Mouse (Mus musculus) adrenal gland (tissue): ENCODE measurements around the gene Snrpb2.

Source experiments
- intact Hi-C: fragments of 180-260 bp; cut with DNase I; formaldehyde crosslinking; loops from one replicate; pipeline ENCODE4 v1.15.1; 2025
- long read RNA-seq, 2 experiments: library from polyadenylated mRNA; unstranded; transcript quantifications; one replicate each; pipeline ENCODE4 v2.0.0; 2020; ENCODE audit warnings: borderline replicate concordance in 1 of 2; ENCODE audit not compliant: insufficient replicate concordance in 1 of 2

Snrpb2 gene
- long read RNA-seq, experiment 1, transcript Snrpb2-201 (7 exons, 2,061 nt), result major isoform, 17 of 33 reads
- long read RNA-seq, experiment 1, partial matches to known transcripts, result 15 of 33 reads
- long read RNA-seq, experiment 1, other reads (novel, unspliced or antisense), result 1 of 33 reads
- long read RNA-seq, experiment 2, transcript Snrpb2-201 (7 exons, 2,061 nt), result major isoform, 13 of 32 reads
- long read RNA-seq, experiment 2, partial matches to known transcripts, result 16 of 32 reads
- long read RNA-seq, experiment 2, other reads (novel, unspliced or antisense), result 2 of 32 reads

DNA sequence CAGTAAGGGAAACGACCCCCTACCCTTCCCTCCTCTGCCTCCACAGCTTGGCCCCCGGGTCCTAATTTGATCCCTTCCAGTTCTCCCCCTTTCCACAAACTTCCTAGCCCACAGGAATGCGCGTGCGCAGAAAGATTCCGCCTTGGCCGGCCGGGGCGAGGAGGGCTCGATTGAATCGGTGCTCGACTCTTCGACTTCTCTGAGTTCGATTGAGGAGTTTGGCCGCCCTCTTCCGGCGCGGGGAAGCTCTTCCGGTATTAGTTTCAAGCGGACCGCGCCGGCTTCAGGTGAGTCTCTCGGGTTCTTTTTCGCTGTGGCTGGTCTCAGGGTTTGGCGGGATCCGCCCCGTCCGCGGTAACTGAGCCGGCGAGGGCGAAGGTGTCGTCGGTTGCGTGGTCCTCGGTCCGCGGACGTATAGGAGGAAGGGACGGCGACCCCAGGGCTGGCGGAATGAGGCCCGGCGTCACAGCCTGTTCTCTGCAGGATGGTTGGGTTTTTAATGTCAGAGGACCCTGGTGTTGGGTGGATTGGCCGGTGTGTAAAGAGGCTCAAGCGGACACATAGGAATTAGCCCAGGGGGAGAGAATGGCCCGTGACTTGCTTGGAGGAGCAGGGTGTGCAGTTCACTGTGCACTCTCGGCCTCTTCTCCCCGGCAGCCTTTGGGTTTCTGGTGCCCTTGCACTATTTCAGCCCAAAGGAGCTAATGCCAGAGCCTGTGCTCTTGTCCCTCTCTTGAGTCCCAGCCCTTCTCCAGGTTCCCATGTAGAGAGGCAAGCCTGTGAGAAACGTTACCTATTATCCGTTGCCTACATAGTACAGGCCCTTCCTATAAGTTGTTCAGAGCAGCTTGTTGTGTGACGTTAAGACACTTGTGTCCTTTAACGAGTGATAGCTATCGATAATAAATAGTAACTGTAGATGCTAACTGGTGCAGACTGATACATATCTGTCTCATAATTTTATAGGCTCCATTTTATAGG lies at the start of gene Snrpb2:
TSS of gene Snrpb2 (plus strand) at position 228 of the 981 bp plus-strand sequence.
- intact Hi-C loops, result no loop called here

DNA sequence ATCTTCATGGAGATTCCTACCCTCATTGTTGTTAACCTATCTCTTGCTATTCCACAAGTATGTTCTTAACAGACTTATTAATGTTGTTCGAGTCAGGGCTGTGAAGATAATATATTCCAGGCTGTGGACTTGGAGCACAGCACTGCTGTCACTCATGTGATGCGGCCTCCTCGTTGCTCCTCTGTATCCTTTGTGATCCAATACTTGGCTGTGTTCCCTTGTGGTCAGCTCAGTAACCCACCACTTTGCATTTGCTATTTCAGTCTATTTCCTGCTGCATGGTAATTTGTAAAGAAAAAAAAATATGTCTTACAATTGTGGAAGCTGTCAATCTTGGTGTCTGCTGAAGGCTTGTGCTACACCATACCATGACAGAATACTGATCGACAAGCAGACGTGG lies 49.8 kb upstream of the Snrpb2 start:
- intact Hi-C loops, result no loop called here

DNA sequence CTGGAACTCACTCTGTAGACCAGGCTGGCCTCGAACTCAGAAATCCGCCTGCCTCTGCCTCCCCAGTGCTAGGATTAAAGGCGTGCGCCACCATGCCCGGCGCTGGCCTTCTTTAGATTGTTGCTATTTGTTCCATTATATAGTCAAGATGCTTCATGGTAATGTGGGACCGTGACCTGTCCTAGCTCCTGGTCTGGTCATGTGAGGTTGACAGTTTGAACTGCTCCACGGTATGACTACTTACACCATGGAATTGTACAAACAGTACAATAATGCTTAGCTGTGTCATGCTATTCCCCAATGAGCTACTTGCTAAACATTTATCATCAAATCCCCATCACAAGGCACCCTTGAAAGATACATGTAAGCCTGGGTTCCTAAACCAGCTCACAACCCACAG lies 44.8 kb upstream of the Snrpb2 start:
- intact Hi-C loops, result no loop called here

DNA sequence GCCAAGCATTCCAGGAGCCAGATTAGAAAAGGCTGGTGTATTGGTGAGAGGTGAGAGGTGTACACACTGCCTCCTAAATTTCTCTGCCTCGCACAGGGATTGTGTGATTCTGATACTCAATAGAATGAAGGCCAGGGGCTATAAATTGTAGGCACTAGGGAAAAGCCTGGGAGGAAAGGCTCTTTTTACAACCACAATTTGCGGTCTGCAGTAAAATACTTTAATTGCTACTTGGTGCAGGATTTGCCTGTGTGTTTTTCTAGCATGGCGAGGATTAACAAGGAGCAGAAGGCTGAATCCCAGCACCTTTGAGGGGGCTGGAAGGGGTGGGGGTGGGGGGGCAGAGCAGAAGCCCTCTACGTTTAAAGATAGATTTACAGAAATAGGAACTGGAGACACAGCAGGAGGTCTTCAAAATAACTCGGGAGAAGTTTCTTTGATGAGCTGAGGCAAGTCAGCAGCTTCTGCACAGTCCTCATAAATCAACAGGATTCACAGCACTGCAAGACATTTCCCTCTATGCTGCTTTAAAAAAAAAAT lies 44.2 kb upstream of the Snrpb2 start:
- intact Hi-C loops, result no loop called here

DNA sequence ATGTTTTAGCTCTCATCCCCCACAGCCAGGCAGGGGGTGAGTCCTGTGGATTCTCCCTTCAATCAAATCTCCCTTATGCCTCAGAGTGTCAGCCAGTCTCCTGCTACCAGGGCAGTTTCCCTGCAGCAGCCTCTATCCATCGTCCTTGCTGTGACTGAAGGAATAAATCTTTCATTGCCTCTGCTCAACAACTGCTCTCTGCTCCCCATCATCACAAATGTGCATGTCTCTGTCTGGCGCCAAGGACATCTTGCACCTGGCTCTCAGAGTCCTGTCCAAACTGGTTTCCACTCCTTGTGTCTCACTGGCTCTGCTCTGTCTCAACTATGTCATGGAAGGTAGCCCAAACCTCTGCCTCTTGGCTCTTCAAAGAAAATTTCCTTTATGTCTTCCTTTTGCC lies 43.1 kb upstream of the Snrpb2 start:
- intact Hi-C loops, result no loop called here

DNA sequence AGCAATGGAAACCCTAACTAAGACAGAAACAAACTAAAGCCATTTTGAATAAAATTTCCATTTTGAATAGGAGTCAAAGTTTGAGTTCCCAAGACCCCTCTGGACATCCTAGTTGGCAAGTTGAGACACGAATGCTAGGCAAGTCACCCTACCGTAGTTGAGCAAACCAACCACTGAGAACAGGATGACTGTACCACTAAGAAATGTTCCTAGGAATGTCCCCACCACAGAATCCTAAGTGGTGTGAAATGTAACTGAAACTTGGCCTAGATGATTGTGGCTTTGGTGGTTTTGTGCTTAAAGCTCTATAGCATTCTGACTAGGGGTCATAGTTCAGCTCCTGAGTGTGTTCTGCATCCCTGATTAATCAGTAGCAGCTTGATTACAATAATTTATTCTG lies 39.5 kb upstream of the Snrpb2 start:
- intact Hi-C loops, result no loop called here

DNA sequence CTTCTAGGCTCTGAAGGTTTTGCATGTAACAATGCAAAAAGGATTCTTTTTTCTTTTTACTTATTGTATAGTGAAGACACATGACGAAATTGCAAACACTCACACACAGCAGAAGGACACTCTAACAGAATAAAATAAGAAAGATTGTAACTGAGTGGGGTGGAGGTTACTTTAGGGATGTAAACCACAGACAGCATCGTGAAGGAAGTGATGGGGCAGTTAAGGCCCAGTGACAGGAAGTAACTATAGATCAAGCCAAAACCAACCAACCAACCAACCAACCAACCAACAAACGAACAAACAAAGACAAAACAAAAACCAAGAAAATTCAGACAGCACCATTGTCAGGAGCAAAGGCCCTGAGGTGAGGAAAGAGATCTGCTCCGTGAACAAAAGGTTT lies 38.6 kb upstream of the Snrpb2 start:
- intact Hi-C loops, result no loop called here

DNA sequence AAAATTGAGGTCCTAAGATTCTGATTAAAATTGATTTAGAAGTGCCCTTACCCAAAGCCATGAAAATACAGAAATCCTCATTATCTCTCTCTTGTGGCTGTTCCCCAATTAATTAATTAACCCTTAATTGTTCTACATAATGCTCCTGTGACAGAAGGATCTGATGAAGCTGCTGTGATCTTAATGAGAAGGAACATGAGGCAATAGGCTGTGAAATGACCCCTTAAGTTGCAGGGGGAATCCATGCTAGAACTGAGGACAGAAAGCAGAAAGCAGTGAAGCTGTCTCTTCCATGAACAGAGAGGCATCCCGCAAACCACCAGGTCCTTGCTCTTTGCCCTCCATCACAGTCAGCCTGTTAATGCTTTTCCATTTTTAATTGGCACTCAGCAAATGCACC lies 31.6 kb upstream of the Snrpb2 start:
- intact Hi-C loops, result no loop called here

DNA sequence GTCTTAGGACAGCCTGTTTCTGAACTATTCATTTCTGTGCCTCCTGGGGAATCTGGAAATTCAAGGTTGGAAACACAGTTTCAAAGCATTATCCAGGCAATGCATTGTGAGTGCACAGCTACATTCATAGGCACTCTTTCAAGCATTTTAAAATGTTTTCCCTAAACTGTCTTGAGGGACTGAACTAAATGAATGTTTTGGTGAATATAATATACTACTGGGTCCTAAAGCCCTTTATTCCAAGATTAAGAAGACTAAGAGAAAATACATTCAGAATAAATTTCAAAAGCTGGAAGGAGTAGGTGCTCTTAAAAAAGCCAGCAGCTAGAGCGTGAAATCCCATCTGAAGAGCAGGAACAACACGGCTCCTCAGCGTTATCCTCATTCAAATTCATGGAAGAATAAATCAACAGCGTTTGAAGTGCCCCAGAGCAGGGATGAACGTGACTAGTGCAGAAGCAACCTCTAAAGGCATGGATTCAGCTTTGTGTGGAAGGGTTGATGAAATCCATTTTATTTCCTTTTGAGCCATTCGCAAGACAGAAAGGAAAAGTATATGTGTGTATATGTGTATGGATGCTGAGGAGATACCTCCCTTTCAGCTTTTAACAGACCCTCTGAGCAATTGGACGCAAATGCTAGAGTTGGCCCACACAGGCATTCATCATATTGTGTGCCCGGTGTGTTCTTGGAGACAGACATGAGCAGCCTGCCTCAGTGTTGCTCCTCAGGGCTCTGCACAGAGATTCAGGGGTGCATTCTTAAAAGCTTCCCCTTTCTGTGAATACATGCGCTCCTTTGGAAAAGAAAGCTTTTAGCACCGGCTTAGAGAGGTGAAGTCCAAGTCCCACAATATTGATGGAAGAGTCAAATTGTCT lies 30.2 kb upstream of the Snrpb2 start:
- intact Hi-C loops, result no loop called here

DNA sequence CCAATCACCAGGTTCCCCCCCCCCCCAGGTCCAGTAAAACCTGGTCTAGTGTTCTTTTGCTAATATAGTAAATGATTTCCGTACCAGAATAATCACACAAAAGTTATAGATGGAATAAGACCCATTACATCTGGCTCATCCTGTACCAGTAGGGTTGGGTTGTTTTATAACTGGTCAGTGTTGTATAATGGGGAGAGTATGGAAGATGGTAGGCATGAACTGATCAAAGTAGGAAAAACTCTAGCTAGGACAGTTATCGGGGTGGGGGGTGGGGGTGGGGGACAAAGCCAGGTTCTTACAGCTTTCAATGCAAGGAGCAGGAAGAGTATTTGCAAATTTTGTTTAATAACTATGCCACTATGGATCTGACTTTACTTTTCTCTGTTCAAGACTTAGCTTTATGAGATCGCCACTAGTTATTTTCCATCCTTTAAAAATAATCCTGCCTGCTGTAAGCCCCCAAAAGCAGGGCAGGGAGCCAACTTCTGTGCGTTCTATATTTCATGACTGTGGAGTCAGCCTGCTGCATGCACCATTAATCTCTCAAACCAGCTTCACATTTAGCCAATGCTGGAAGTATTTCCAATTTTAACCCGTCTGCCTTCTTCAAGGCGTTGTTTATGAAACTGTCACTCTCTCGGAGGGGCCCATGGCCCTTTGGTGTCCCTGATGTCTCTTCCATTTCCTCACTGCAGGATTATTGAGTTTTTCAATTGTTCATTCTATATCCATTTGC lies 28.3 kb upstream of the Snrpb2 start:
- intact Hi-C loops, result no loop called here

DNA sequence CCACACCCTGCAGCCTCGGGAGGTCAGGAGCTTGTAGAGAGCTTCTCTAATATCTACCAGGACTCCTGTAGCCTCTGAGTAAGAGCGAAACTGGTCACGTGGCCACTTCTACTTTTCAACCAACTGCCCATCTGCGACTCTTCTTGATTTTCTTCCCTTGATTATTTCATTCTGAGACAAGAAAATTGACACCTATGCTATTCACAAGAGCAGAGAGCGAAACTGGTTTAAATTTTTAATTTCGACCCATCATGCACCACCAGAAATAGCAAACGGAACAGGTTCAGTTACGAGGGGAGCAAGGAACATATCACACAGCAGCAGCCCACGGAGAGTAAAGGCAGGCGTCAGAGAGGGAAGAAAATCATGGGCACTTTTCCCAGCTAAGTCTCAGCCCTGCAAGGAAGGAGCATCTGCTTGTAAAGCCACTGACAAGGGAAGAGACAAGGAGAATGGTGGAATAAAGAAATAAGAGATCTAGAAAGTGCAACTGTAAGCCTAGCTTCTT lies 27.7 kb upstream of the Snrpb2 start:
- intact Hi-C loops, result no loop called here

DNA sequence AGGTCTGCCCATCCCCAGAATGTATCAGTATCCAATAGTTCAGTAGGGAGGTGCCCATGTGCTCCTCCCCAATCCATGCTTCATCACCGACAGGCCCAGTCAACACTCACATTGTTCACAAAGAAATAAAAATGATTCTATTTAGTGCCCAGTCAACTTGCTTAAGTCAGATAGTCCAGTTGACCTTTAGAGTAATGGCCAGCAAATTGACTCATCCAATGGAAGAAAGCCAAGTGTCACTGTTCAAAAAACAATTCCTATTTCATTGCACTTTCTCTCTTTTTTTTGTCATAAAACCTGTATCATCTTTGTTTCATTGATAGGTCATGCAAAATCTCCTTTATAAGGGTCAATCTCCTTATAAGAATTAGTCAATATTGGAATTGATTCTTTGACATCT lies 21.2 kb upstream of the Snrpb2 start:
- intact Hi-C loops, result no loop called here

DNA sequence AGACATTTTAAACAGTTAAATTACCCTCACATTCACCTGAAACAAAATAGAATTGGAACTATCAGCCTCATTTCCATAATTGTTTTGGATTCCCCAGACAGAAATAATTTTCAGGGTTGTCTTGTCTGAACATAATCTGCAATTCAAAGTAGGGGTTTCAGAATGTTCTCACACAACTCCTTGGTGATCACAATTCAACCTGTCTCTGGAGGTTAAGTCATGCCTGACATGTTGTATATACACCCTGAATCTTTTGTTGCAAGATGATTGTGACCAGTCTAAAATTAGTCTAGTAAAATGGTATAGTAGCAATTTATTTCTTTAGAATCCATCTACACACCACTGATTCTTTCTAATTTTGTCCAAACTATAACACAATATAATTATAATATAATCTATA lies 7.6 kb upstream of the Snrpb2 start:
- intact Hi-C loops, result no loop called here

DNA sequence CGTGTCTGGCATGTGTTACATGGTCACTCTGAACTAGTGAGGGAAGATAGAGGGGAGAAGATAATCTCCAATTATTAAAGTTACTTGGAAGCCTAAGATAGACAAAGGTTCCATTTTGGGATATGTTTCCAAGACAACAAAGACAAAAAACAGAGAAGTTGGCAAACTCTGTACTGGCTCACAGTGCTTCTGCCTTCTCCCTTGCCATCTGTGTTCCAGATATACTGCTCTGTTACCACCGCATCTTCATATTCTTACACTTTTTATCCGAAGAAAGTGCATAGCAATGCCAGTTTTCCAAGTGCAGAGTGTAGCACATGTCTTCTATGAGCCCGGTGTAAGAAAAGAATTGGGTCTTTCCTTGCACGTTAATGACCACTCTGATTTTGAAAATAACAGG lies 6.1 kb upstream of the Snrpb2 start:
- intact Hi-C loops, result no loop called here

DNA sequence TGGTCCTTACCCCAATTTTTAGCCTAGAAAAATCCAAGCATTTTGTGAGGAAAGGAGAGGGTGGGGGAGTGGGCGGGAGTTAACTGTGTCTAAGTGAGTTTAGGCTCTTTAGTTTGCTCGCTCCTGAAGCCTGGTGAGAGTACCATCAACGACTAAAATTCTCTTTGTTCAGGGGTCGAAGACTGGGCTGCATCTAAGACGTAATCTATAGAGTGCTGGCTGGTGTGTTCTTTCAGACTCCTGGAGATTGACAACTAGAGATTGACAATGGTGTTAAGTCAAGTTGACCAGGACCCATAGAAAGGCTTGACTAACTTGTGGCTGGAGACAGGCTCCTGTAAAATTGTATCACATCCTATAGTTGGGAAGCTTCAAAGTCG lies 417 bp upstream of the Snrpb2 start:
- intact Hi-C loops, result no loop called here

DNA sequence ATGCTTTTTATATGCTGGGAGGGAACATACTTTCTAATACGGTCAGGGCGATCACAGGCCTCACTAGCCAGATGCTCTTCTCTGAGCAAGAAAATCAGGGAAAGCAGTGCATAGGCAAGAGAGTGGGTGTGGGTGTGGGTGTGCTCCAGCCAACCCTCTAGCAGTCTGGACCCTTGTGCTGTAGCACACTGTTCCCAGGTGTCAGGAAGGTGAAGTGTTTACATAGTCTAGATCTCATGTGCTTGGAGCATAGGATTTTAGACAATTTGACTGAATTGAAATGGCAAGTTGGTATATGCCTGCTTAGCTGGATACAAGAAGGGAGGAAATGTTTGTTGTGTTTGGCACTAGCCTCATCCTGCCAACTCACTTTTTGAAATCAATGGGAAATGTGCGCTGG lies 3.1 kb downstream of the Snrpb2 start:
- intact Hi-C loops, result no loop called here

DNA sequence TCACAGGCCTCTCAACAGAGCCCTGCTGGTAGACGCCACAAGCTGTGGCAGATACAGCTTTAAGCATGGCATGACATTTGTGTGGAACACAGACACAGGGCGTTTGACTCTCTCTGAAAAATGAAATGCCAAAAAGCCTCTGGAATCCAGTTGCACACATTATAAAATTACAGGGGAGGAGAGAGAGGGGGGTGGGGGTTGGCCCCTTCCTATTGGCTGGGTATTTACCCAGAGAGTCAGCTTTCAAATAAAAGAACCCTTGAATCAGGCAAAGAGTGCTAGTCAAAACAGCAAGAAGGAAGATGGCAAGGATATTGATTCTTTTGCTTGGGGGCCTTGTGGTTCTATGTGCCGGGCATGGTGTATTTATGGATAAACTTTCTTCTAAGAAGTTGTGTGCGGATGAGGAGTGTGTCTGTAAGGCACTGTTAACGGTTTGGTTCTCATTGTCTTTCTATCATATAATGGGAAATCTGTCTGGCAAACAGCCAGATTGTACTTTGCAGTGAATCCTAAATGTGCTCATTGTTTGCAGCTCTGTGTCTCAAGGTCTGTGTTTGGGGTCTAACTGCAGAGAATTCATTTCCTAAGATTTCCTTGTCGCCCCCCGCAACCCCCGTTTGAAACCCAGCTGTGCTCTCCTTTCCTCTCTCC lies 15.5 kb downstream of the Snrpb2 start, which contains the start of gene Otor:
TSS of gene Otor (plus strand) at position 276 of the 654 bp plus-strand sequence.
- intact Hi-C loops, result no loop called here

DNA sequence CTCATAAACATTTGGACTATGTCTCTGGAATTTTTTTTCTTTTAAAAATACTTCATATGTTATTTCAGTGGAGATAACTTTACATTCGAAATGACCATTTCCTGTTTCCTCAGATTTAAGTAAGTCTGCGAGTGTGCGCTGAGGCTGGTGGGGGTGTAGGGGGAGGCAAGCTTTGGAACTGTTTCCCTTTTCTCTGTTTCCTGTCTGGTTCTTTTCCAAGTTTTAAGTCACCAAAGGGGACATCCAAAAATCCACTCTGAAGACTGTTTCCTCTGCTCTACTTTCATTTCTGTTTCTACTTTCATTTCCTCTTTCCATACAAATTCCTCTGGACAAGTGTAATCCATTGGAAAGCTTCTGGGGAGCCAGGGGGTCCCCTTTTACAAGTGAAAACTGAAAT lies 18.9 kb downstream of the Snrpb2 start:
- intact Hi-C loops, result no loop called here

DNA sequence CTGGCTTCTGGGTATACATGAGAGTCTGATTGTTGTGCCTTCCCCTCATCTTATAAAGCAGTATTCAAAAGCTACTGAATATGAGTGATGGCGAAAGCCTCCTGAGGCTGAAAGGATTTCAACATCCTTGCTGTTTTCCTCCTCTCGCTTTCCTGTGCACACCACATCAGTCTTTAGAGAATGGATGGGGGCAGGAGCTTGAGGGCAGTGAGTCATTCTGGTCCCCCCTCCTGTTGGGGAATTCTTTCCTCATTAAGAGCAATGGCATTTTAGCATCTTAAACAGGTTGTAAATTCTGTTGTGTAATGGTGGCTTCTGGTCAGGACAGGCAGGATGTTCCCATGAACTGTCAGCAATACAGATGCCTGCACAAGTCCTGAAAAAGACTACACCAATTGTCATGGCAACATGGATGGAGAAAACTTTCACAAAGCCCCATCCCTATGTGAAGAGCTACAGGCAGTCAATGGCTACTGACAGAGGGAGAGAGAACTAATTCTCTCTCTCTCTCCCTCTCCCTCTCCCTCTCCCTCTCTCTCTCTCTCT lies 22.1 kb downstream of the Snrpb2 start:
- intact Hi-C loops, result no loop called here
